Mouse (Mus musculus) forebrain, embryonic 14.5 days (tissue): ENCODE measurements at regions not wholly inside any gene's neighbourhood (a gene's known extent, or its start where the extent isn't known, plus 50 kb on each side); places are given as distances from the start of the nearest gene placed in this dataset.

Experiments
- ATAC-seq: fragments of 200-750 bp; cut with Nextera tagmentation; 2 replicates; pipeline ENCODE4 v1.8.0; 2017; ENCODE audit warnings: mild to moderate bottlenecking, moderate library complexity
- DNase-seq: peaks from one replicate; pipeline ENCODE4 v3.0.0-alpha.2; 2015; ENCODE audit warnings: low spot score
- H3K27ac ChIP-seq: fragments of 300-500 bp; sonication (generic); 2 replicates; pipeline ENCODE4 v1.5.1; 2014; ENCODE audit warnings: low read depth, mild to moderate bottlenecking, control low read depth, low read length, moderate library complexity
- H3K27me3 ChIP-seq: fragments of 300-500 bp; sonication (generic); replicated peaks from 2 replicates; pipeline ENCODE4 v1.6.1; 2014; ENCODE audit warnings: low read length, control low read depth, mixed read lengths; ENCODE audit not compliant: control insufficient read depth, insufficient read depth
- H3K36me3 ChIP-seq: fragments of 300-500 bp; sonication (generic); 2 replicates; pipeline ENCODE4 v1.6.1; 2014; ENCODE audit warnings: low read length, control low read depth; ENCODE audit not compliant: control insufficient read depth, insufficient read depth
- H3K4me1 ChIP-seq: fragments of 300-500 bp; sonication (generic); 2 replicates; pipeline ENCODE4 v1.6.1; 2014; ENCODE audit warnings: antibody characterized with exemption, low read length, control low read depth; ENCODE audit not compliant: control insufficient read depth, insufficient read depth
- H3K4me2 ChIP-seq: fragments of 300-500 bp; sonication (generic); 2 replicates; pipeline ENCODE4 v1.6.1; 2014; ENCODE audit warnings: mild to moderate bottlenecking, control low read depth, low read length
- H3K4me3 ChIP-seq: fragments of 300-500 bp; sonication (generic); 2 replicates; pipeline ENCODE4 v1.5.1; 2014; ENCODE audit warnings: low read depth, low read length, control low read depth
- H3K9ac ChIP-seq: fragments of 300-500 bp; sonication (generic); 2 replicates; pipeline ENCODE4 v1.6.1; 2014; ENCODE audit warnings: mild to moderate bottlenecking, low read length, control low read depth, moderate library complexity
- H3K9me3 ChIP-seq: fragments of 300-500 bp; sonication (generic); replicated peaks from 2 replicates; pipeline ENCODE4 v1.6.1; 2016; ENCODE audit warnings: low read length, control low read depth, mixed read lengths; ENCODE audit not compliant: control insufficient read depth
- WGBS: fragments of 180-500 bp; shearing (Covaris S2); extraction: QIAGEN DNeasy Blood & Tissue Kit; methylation state at CpG from one replicate; pipeline ENCODE4 v1.1.7; 2014; 5-methylcytosine and 5-hydroxymethylcytosine counted together

DNA sequence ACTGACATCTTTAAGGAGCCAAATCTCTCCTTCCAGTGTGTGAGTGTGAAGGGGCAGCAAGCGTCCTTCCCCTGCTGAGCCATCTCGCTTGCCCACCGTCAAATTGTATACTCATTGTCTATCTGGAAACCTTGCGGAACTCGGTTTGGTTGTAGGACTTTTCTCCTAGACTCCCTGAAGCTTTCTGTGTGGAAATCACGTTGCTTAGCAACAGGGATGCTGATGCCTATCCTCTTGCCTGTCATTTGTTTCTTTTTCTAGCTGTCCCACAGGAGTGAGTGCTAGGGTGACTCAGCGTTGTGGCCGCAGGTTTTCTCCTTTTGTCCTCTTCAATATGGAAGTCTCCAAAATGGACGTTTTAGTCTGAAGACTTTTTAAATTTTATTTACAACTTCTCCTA is 131.5 kb upstream of the Nr5a2 start:
- 7% methylated on average over 9 of the region's 9 CpGs for WGBS
- Histone ChIP-seq H3K4me1 (no peaks in the 10 kb centered on the region), H3K27me3 (no peaks in the 10 kb centered on the region), H3K4me3 (no peak overlapping the region), H3K4me2 (no peak overlapping the region), H3K9ac (no peak overlapping the region), H3K9me3 (no peaks in the 10 kb centered on the region), H3K36me3 (no peaks in the 10 kb centered on the region), H3K27ac (no peak overlapping the region)
- DNase-seq (peak; percentile 69), ATAC-seq (no peak)

DNA sequence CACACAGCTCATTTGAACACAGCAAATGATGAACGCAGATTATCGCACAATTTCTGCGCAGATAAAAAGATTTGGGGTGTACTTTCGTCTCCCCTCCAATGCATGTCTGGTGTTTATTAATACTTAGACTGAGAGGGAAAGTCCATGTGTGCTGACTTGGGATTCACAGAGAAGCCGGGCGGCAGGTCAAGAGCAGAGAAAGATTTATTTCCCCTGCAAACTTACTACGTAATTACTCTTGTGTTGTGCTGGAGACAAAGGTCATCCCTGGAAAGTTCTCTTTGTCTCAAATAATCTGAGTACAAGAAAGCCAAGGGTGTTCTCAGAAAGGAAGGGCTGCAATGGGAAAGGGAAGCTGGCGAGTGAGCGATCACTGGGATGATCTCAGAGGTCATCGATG is 127.9 kb upstream of the Nr5a2 start:
- no peak for ATAC-seq
- Histone ChIP-seq H3K36me3 (no peaks in the 10 kb centered on the region), H3K27me3 (no peaks in the 10 kb centered on the region), H3K4me2 (no peak overlapping the region), H3K27ac (no peak overlapping the region), H3K9ac (no peak overlapping the region), H3K4me1 (no peaks in the 10 kb centered on the region), H3K9me3 (no peaks in the 10 kb centered on the region), H3K4me3 (no peak overlapping the region)
- no peak for DNase-seq
- 92% methylated on average over 10 of the region's 10 CpGs for WGBS

DNA sequence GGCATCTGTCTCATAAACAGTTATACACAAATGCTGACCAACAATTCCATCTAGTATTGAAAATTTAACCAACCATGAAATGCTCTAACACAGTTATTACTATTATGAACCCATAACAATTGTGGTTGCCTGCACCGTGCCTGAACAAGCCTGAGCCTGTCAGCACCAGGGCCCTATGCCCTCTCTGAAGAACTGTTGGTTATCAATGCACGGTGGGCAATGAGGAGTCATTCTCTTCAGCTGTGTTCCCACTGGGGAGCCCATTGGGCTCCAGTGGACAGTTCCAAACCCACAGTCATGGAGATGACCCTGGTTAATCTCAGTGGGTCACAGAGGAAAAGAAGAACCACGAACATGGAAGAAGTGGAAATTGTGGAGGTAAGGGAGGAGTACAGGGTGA is 126.5 kb upstream of the Nr5a2 start:
- H3K4me1 ChIP-seq = no peaks in the 10 kb centered on the region
- H3K36me3 ChIP-seq = no peaks in the 10 kb centered on the region
- WGBS = 93% methylated on average over 3 of the region's 3 CpGs
- no peak overlapping the region for H3K27ac ChIP-seq
- no peaks in the 10 kb centered on the region for H3K9me3 ChIP-seq
- H3K4me2 ChIP-seq = no peak overlapping the region
- no peaks in the 10 kb centered on the region for H3K27me3 ChIP-seq
- no peak for DNase-seq
- ATAC-seq = no peak
- H3K9ac ChIP-seq = no peak overlapping the region
- H3K4me3 ChIP-seq = no peak overlapping the region

DNA sequence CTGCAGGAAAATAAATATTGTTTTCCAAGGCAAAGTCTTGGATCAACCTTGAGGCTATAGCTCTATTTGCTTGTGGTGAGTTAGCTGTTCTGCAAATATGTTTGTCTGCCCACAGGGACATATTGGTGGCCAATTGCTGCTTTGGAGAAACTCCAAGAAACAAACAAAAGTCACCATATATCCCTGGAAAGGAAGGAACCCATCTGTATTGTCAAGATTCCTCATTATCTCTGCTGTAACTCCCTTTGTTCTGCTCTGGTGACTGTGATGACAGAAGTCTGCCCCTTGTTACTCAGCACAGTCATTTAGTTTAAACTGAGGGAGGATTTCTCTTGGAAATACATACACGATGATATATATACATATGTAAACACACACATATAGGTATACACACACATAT is 123.3 kb upstream of the Nr5a2 start:
- DNase-seq (no peak), ATAC-seq (no peak)
- H3K9me3 ChIP-seq = no peaks in the 10 kb centered on the region
- H3K4me2 ChIP-seq = no peak overlapping the region
- H3K4me1 ChIP-seq = no peaks in the 10 kb centered on the region
- H3K4me3 ChIP-seq = no peak overlapping the region
- WGBS = 89% methylated on average over 1 of the region's 1 CpGs
- no peaks in the 10 kb centered on the region for H3K36me3 ChIP-seq
- H3K27ac ChIP-seq = no peak overlapping the region
- H3K27me3 ChIP-seq = no peaks in the 10 kb centered on the region
- H3K9ac ChIP-seq = no peak overlapping the region

DNA sequence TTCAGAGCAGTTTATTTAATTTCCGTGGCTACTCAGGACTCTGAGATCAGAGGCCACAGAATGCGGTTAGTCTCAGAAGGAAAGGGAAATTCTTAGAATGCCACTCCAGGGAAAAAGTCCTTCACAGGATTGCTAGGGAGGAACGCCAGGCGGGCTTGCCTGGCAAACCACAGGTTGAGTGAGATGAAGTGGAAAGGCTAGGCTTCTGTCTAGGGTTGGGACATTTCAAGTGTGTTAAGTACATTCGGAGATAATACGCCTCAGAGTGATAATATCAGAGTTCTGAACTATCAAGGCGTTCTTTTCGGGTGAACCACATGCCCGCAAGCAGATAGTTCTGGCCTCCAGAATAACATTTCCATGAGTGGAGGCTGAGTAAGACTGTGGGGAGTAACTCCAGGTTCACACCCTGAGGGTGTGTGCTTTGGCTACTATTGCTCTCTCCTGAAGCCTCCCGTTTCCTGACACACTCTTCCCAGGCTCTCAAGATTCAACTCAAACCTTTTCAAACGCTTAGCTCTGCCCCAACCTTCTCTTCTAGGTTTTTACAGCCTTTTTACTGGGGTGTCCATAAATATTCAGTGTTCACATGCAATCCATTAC is 119.3 kb upstream of the Nr5a2 start:
- Histone ChIP-seq H3K36me3 (no peaks in the 10 kb centered on the region), H3K27me3 (no peaks in the 10 kb centered on the region), H3K27ac (no peak overlapping the region), H3K4me1 (no peaks in the 10 kb centered on the region), H3K9ac (no peak overlapping the region), H3K4me3 (no peak overlapping the region), H3K4me2 (no peak overlapping the region), H3K9me3 (no peaks in the 10 kb centered on the region)
- WGBS = 87% methylated on average over 11 of the region's 11 CpGs
- DNase-seq (no peak), ATAC-seq (no peak)

DNA sequence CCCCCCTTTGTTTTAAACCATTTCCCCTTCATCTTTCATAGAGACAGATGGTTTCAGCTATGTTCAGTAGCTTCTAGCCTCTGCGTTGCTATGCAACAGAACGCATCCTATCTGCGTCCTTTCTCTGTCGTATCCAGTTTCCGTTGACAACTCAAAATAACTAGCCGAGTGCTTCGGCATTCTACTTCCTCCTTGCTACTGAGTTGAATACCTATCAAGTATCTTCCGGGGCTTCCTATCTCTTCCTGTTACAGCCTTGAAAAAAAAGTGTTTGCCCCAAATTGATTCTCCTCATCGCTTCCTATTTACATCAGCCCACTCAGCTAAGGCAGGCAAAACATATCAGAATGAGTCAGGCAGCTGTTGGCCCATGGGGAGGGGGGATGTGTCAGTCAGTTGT is 114.5 kb upstream of the Nr5a2 start:
- Histone ChIP-seq H3K9ac (no peak overlapping the region), H3K4me1 (no peaks in the 10 kb centered on the region), H3K36me3 (no peaks in the 10 kb centered on the region), H3K4me3 (no peak overlapping the region), H3K4me2 (no peak overlapping the region), H3K9me3 (no peaks in the 10 kb centered on the region), H3K27me3 (no peaks in the 10 kb centered on the region), H3K27ac (no peak overlapping the region)
- ATAC-seq = peak; percentile 83; the same call in 1 of the 2 replicates
- peak; percentile 81 for DNase-seq
- 80% methylated on average over 9 of the region's 9 CpGs for WGBS

DNA sequence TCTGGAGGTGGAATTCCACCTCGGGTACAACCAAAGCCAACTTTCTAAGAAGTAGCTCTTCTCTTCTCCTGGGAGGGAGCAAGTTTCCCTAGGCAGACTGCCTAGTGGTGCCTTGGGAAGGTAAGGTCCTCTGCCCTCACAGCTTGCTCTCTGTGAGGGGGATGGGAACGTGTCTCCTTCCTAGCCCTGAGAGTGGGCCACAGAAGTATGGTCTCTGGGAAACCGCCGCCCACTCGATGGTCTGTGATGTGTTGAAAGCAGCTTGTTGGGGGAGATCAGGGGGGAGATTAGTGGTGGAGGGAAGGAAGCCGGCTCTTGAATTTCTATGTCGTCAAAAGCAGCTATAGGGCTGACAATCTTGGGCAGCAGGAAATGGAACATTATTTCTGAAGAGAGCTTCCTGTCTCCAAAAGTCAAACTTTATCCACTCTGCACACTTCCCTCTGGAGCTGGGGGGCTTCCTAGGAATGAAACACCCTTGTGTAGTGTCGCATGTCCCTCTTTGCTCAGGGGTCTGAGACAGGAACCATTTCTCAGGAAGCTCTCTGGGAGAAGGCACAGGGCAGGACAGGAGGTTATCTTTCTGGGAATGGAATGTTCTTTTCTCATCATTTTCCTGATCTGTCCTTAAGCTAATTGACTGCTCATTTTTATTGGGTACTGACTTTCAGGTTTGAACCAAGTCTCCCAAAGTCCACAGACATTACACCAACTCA is 113.8 kb upstream of the Nr5a2 start:
- Histone ChIP-seq H3K27me3 (no peaks in the 10 kb centered on the region), H3K4me2 (no peak overlapping the region), H3K36me3 (no peaks in the 10 kb centered on the region), H3K9me3 (no peaks in the 10 kb centered on the region), H3K27ac (no peak overlapping the region), H3K9ac (no peak overlapping the region), H3K4me1 (no peaks in the 10 kb centered on the region), H3K4me3 (no peak overlapping the region)
- 74% methylated on average over 8 of the region's 8 CpGs for WGBS
- ATAC-seq = no peak
- DNase-seq = no peak

DNA sequence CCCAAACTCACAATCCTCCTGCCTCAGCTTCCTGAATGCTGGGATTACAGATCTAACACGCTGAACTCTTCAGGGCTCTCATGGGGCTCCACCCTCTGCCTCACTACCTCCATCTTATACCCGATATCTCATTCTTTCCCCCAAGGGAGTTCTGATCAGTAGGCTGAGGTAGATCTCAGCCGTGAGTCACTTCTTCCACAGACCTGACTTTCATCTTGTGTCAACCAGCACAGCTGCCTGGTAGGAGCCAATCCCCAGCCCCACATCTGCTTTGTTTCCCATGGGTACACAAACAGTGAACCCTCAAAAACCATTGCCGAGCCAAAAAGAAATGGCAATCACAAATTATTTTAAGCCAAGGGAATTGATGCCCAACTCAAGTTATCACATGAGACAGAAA is 100.7 kb upstream of the Nr5a2 start:
- H3K27ac ChIP-seq = no peak overlapping the region
- 90% methylated on average over 4 of the region's 4 CpGs for WGBS
- no peaks in the 10 kb centered on the region for H3K36me3 ChIP-seq
- ATAC-seq (no peak), DNase-seq (no peak)
- no peaks in the 10 kb centered on the region for H3K4me1 ChIP-seq
- no peaks in the 10 kb centered on the region for H3K9me3 ChIP-seq
- H3K4me2 ChIP-seq = no peak overlapping the region
- H3K27me3 ChIP-seq = no peaks in the 10 kb centered on the region
- no peak overlapping the region for H3K9ac ChIP-seq
- no peak overlapping the region for H3K4me3 ChIP-seq

DNA sequence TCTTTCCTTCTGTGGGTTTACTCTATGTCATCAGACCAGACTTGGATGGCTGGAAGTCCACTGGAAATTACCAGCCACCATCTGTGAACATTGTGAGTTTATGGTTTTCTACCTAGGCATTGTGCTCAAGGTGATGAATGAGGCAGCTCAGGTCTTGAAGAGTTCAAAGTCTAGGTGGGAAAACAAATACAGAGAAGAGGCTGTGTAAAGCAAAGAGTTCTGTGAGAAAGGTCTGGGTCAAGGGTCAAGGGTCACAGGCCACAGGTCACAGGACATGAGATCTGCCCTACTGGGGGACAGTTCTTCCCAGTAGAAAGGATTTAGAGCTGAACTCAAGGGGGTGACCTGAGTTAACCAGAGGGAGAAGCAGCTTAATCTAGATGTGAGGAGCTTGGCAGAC is 92.9 kb upstream of the Nr5a2 start:
- ATAC-seq (no peak), DNase-seq (no peak)
- H3K4me2 ChIP-seq = no peak overlapping the region
- H3K27ac ChIP-seq = no peak overlapping the region
- H3K4me1 ChIP-seq = no peaks in the 10 kb centered on the region
- H3K36me3 ChIP-seq = no peaks in the 10 kb centered on the region
- no peaks in the 10 kb centered on the region for H3K27me3 ChIP-seq
- no peaks in the 10 kb centered on the region for H3K9me3 ChIP-seq
- no peak overlapping the region for H3K4me3 ChIP-seq
- no peak overlapping the region for H3K9ac ChIP-seq
